Mouse (Mus musculus) olfactory bulb, adult 2 months (tissue): Measurements from ENCODE around the gene Apob. TPM values are rescaled to one million over a fixed set of nuclear protein-coding genes. Genes with fewer than 3 reads are reported as not detected.

Source experiments
- H3K27ac ChIP-seq: fragments of 200-500 bp; 2 replicates; pipeline ENCODE4 v1.5.1; 2012; ENCODE audit warnings: low read depth, low read length; ENCODE audit not compliant: insufficient read depth
- H3K4me1 ChIP-seq: fragments of 200-500 bp; 2 replicates; pipeline ENCODE4 v1.6.1; 2012; ENCODE audit warnings: low read length; ENCODE audit not compliant: control insufficient read depth, insufficient read depth
- H3K4me3 ChIP-seq: fragments of 200-500 bp; 2 replicates; pipeline ENCODE4 v1.5.1; 2012; ENCODE audit warnings: mild to moderate bottlenecking, low read depth, low read length, moderate library complexity; ENCODE audit not compliant: insufficient read depth
- CTCF ChIP-seq: fragments of 200-500 bp; IDR thresholded peaks from 2 replicates; pipeline ENCODE4 v1.5.1; 2012; ENCODE audit warnings: low read depth, mild to moderate bottlenecking, low read length, moderate library complexity; ENCODE audit not compliant: insufficient read depth
- POLR2A ChIP-seq: fragments of 200-500 bp; IDR thresholded peaks from 2 replicates; pipeline ENCODE4 v1.6.1; 2012; ENCODE audit warnings: mild to moderate bottlenecking, low read depth, low read length, moderate library complexity; ENCODE audit not compliant: insufficient read depth
- WGBS: fragments of 180-500 bp; shearing (Covaris S2); methylation state at CpG from one replicate; pipeline ENCODE4 v1.1.7; 2018; 5-methylcytosine and 5-hydroxymethylcytosine counted together
- polyA plus RNA-seq: library from polyadenylated mRNA; stranded (reverse); fragments of >200 nt; gene quantifications from 2 replicates; pipeline ENCODE4 v1.2.4, GENCODE M21; 2012; ENCODE audit warnings: low replicate concordance; ENCODE audit not compliant: missing spikeins, insufficient read depth, insufficient read length

Apob gene
- polyA plus RNA-seq, 1 experiment: not detected

DNA sequence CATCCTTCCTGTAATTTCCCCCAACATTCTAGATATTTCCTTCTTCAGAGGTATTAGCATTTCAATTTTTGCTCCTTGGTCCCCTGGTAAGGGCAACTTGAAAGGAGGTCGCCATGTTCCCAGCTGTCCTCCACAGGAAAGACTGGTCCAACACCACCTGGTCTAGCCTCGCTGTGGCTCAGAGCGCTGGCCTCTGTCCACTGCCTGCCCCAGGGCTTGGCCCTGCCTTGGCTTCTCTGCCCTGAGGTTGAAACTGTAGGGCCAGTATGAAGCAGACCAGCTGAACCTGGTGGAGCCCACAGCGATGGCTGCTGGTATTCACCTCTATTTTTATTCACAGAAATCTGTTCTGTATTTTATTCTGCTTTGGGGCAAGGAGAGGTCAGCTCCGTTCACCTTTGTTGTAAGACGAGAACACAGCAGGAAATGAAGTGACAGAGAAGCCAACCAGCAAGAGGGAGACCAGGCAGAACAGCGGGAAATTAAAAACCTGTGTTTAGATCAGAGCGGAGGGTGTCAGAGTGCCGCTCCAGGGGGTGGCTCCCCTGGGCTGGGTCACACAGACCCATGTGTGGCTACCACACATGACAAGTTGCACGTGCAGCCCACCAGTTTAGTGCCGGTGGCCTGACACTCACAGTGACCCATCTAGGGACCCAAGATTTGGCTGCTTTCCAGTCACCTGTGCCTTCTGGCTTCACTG lies 86.1 kb downstream of the Apob start:
- Histone ChIP-seq H3K4me1 (no peaks in the 10 kb centered on the region), H3K4me3 (no peak overlapping the region), H3K27ac (no peak overlapping the region)
- 72% methylated on average over 11 of the region's 11 CpGs for WGBS
- TF ChIP-seq CTCF: no peak
- no peak for TF ChIP-seq POLR2A

Other genes starting within 250 kb of the Apob start
- gene Ldah, start 230.5 kb downstream of the Apob start, polyA plus RNA-seq: not detected in 2 replicates